Mouse (Mus musculus): ENCODE measurements around the gene Pogz.
"Not testable (repeated sequence)": the region's sequence is repeated elsewhere in the genome, so short reads cannot be mapped to it uniquely, and the experiment has no call there.

The Pogz gene

GRCm38 (mm10) chr3:94917816-94918361, 80.5 kb downstream of the Pogz start:
- no peak for DNase-seq

DNA sequence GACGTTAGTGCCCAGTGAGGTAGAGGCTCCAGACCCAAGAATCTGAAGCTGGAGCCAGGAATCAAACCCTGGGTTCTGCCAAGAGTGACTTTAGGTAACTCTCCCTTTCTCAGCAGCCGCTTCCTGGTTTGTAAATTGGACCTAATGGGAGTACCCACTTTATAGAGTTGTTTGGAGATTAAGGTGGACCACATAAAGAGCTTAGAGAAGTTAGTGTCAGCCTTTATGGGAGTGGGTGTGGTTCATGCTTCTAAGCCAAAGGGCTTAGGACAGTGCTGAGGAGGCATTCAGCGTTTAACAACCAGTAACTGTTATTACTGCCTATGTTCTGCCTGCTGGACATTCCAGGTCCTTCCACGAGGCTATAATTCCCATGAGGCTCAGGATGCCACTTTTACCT, 81.5 kb downstream of the Pogz start:
- DNase-seq: no peak

- no peak for DNase-seq
These were observed 83.7 kb downstream of the Pogz start for GRCm38 (mm10) chr3:94921104-94921503.

- DNase-seq: no peak
These were observed 85.0 kb downstream of the Pogz start for GRCm38 (mm10) chr3:94922333-94922732.

DNA sequence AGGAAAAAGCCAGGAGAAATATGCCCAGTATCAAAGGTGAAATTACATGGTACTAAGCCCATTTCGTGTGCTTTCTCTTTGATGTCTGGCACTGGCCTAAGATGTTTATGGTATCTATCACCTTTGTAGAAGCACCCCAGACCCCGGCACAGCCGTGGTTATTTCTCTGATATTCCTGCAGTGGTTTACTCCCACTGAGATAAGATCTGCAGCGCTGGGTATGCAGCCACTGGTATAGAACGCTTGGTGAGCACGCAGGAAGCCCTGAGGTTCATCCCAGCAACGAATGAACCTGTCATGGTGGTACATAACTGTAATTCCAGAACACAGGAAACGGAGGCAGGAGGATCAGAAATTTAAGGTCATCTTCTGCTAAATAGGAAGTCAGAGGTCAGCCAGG, 87.3 kb downstream of the Pogz start:
- no peak for DNase-seq

DNA sequence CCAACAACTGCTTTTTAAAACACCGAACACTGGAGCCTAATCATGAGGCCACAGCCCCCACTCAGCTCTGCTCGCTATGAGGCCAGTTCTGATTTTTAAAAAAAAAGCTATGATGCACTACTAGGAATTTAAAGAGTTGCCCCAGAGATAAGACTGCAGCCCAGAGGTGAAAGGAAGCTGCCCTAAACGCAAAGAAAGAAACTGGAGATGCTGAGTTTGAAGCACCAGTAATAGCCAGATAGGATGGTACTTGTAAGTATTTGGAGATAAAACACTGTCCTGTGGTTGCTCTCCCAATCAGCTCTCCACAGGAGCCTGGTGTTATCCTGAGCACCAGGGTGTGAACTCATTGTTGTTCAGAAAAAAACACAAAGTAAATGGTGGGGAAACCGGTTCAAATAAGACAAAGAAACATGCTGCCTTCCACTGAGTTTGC, 89.0 kb downstream of the Pogz start:
- DNase-seq: not testable (repeated sequence)

GRCm38 (mm10) chr3:94928979-94929378, 91.6 kb downstream of the Pogz start:
- DNase-seq: not testable (repeated sequence)

DNA sequence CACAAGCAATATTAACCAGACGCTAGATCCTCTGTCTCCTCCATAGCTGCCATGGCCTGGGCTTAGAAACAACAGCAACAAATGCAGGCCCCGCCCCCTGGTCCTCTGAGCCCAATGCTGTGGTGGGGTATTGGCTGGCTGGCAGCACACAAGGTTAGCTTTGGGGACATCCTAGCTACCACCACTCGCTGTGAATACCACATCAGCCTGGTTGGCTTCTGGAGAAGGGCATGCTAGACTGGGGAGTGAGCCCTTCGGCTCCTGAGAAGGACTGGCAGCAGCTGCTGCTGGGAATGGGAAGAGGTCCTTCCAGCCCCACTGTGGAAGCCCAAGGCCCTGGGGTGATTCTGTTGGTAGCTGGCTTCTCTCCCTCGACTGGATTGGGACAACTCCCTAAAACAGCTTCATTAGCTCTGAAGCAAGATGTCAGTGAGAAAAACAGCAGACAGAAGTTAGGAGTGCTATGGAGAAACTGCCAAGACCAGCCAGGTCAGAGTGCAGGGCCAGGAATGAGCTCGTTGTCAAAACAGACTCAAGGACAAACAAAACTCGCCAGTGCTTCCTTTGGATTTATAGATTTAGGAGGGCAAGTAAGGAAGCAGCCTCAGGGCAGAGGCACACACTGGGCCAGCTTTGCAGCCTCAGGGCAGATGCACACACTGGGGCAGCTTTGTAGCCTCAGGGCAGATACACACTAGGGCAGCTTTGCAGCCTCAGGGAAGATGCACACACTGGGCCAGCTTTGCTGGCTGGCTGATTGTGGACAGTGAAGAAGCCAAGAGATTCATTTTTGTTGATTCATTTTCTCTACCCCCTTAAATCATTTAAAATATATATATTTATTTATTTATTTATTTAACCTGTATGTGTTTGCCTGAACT, 93.3 kb downstream of the Pogz start:
- DNase-seq: not testable (repeated sequence)

DNA sequence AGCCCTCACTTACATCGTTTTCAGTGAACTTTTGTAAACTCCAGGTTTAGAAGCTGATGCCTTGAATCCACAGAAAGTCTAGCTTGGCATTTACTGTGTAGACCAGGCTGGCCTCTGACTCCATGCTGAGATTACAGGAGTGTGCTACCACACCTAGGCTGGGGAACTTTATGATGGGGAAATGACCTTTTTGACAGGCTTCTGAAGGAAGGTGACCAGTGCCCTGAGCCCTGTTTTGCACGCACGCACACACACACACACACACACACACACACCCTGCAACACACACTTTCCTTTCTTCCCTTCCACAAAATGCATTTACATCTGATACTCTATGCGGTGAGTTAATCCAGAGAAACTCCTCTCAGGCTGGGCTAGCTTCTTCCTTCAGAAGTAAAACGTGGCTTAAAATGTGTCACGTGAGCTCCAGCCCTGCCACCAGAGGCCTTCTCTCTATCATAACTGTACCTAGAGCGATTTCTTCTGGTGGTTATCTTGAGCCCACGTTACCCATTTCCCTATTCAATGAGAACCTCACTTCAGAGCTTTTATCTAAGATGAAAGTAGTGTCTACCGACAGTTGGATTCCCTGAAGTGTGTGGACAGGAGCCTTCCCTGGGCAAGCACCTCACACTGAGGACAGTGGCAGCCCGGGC, 94.2 kb downstream of the Pogz start:
- not testable (repeated sequence) for DNase-seq
